ENCODE assay signal across 24 mouse cellular contexts in the genomic region with DNA sequence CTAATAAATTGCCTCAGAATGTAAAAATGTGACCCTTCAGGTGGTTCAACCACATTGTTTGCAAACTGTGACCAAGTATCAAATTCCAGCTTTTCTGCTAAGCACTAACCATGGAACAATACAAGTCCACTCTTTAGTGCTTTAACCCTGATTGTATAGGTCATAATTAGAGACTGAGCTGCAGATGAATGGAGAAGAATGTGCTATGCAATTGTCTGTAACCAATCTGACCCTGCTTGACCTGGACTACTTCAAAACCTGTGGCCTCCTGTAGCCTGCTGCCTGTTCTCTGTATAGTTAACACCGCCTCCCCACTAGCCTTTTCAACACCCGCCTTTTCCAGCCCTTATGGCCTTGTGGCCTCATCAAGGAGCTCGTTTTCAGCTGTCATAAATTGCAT.
DNase-seq lines count a peak whose midpoint lies in the region; ATAC-seq and TF ChIP-seq lines count a peak whose summit lies in the region.
"Had no signal": no experiment of that assay in that cellular context is flagged by ENCODE, and none has a peak within 500 bp of the region (broad histone marks: within the 10 kb centered on the region; RNA-seq: fewer than 3 reads in every experiment).

No protein-coding gene starts in this region.

- no peak overlapping the region for H3K27ac ChIP-seq in hindbrain, embryonic 14.5 days
- no peak overlapping the region for H3K27ac ChIP-seq in hindbrain, postnatal 0 days
- no peak overlapping the region for H3K27ac ChIP-seq in embryonic facial prominence, embryonic 14.5 days (replicated peaks; ENCODE audit: low read depth, low read length)
- H3K27ac ChIP-seq in midbrain, embryonic 13.5 days: no peak overlapping the region
- H3K27ac ChIP-seq: heart, embryonic 10.5 days; hindbrain, embryonic 12.5 days; left cerebral cortex, adult 2 months; limb, embryonic 12.5 days; liver, embryonic 13.5 days; lung, embryonic 15.5 days; macrophage; midbrain, embryonic 12.5 days; neural tube, embryonic 12.5 days had no signal

- no peak overlapping the region for H3K9ac ChIP-seq in hindbrain, embryonic 14.5 days
- no peak overlapping the region for H3K9ac ChIP-seq in hindbrain, postnatal 0 days (replicated peaks; ENCODE audit: low read length)
- no peak overlapping the region for H3K9ac ChIP-seq in embryonic facial prominence, embryonic 14.5 days (ENCODE audit: low read depth, low read length)
- H3K9ac ChIP-seq in midbrain, embryonic 13.5 days (replicated peaks): no peak overlapping the region
- H3K9ac ChIP-seq: forebrain, postnatal 0 days; hindbrain, embryonic 12.5 days; limb, embryonic 12.5 days; liver, embryonic 13.5 days; lung, embryonic 15.5 days; midbrain, embryonic 12.5 days; neural tube, embryonic 12.5 days had no signal

- H3K4me1 ChIP-seq in hindbrain, embryonic 14.5 days (replicated peaks; ENCODE audit: control insufficient read depth, insufficient read depth, low read length): no peaks in the 10 kb centered on the region
- no peaks in the 10 kb centered on the region for H3K4me1 ChIP-seq in hindbrain, postnatal 0 days (ENCODE audit: insufficient read depth, low read length)
- H3K4me1 ChIP-seq in embryonic facial prominence, embryonic 14.5 days (ENCODE audit: control insufficient read depth, insufficient read depth, low read length): no peaks in the 10 kb centered on the region
- H3K4me1 ChIP-seq in midbrain, embryonic 13.5 days (replicated peaks): no peaks in the 10 kb centered on the region
- H3K4me1 ChIP-seq: heart, embryonic 10.5 days; hindbrain, embryonic 12.5 days; liver, embryonic 13.5 days; lung, embryonic 15.5 days; midbrain, embryonic 12.5 days; neural tube, embryonic 12.5 days had no signal

- H3K36me3 ChIP-seq in hindbrain, embryonic 14.5 days (replicated peaks; ENCODE audit: control insufficient read depth, insufficient read depth): no peaks in the 10 kb centered on the region
- H3K36me3 ChIP-seq in hindbrain, postnatal 0 days (ENCODE audit: insufficient read depth, low read length): no peaks in the 10 kb centered on the region
- no peaks in the 10 kb centered on the region for H3K36me3 ChIP-seq in embryonic facial prominence, embryonic 14.5 days (ENCODE audit: control insufficient read depth, insufficient read depth, low read length)
- no peaks in the 10 kb centered on the region for H3K36me3 ChIP-seq in midbrain, embryonic 13.5 days
- H3K36me3 ChIP-seq: heart, embryonic 10.5 days; hindbrain, embryonic 12.5 days; limb, embryonic 12.5 days; liver, embryonic 13.5 days; lung, embryonic 15.5 days; midbrain, embryonic 12.5 days; neural tube, embryonic 12.5 days had no signal

- H3K4me3 ChIP-seq in hindbrain, embryonic 14.5 days (replicated peaks; ENCODE audit: low read length): no peak overlapping the region
- H3K4me3 ChIP-seq in hindbrain, postnatal 0 days (ENCODE audit: low read length): no peak overlapping the region
- H3K4me3 ChIP-seq in embryonic facial prominence, embryonic 14.5 days (ENCODE audit: low read depth, low read length): no peak overlapping the region
- H3K4me3 ChIP-seq in midbrain, embryonic 13.5 days (replicated peaks): no peak overlapping the region
- H3K4me3 ChIP-seq: erythroblast, embryonic 14.5 days; heart, embryonic 10.5 days; hindbrain, embryonic 12.5 days; left cerebral cortex, adult 2 months; limb, embryonic 12.5 days; liver, embryonic 13.5 days; lung, embryonic 15.5 days; midbrain, embryonic 12.5 days; neural tube, embryonic 12.5 days had no signal

- H3K9me3 ChIP-seq in hindbrain, embryonic 14.5 days (ENCODE audit: control insufficient read depth, low read length): no peaks in the 10 kb centered on the region
- no peaks in the 10 kb centered on the region for H3K9me3 ChIP-seq in hindbrain, postnatal 0 days (ENCODE audit: low read length)
- H3K9me3 ChIP-seq in embryonic facial prominence, embryonic 14.5 days (ENCODE audit: control insufficient read depth, low read length): no peaks in the 10 kb centered on the region
- H3K9me3 ChIP-seq in midbrain, embryonic 13.5 days: no peaks in the 10 kb centered on the region
- H3K9me3 ChIP-seq: heart, embryonic 10.5 days; hindbrain, embryonic 12.5 days; limb, embryonic 12.5 days; liver, embryonic 13.5 days; lung, embryonic 15.5 days; midbrain, embryonic 12.5 days; neural tube, embryonic 12.5 days had no signal

- H3K4me2 ChIP-seq in hindbrain, embryonic 14.5 days (replicated peaks): no peak overlapping the region
- no peak overlapping the region for H3K4me2 ChIP-seq in hindbrain, postnatal 0 days (ENCODE audit: low read depth, low read length)
- no peak overlapping the region for H3K4me2 ChIP-seq in embryonic facial prominence, embryonic 14.5 days (ENCODE audit: low read depth, low read length)
- H3K4me2 ChIP-seq in midbrain, embryonic 13.5 days (replicated peaks): no peak overlapping the region
- H3K4me2 ChIP-seq: hindbrain, embryonic 12.5 days; limb, embryonic 12.5 days; liver, embryonic 13.5 days; lung, embryonic 15.5 days; midbrain, embryonic 12.5 days; neural tube, embryonic 12.5 days had no signal

- DNase-seq in hindbrain, embryonic 14.5 days (ENCODE audit: low spot score): no peak
- no peak for DNase-seq in hindbrain, postnatal 0 days (ENCODE audit: low spot score)
- peak; percentile 64 for DNase-seq in embryo, embryonic 11 days
- DNase-seq in embryonic facial prominence, embryonic 14.5 days (ENCODE audit: low spot score): peak; percentile 19
- peak; percentile 8 for DNase-seq in retina, postnatal 1 day
- DNase-seq in urinary bladder, adult 18-20 months (ENCODE audit: low spot score in 2 of 2): no peak
- DNase-seq in urinary bladder, postnatal 36 days (ENCODE audit: low spot score in 2 of 2): no peak
- DNase-seq: cerebellum, adult 8-10 months; forebrain, postnatal 0 days; kidney, adult 8-10 months; kidney, postnatal 14 days; liver, embryonic 13.5 days; spleen, adult 18-20 months; thymus, postnatal 36 days had no signal

- no peaks in the 10 kb centered on the region for H3K27me3 ChIP-seq in hindbrain, embryonic 14.5 days (ENCODE audit: control insufficient read depth, insufficient read depth, low read length)
- H3K27me3 ChIP-seq in hindbrain, postnatal 0 days (ENCODE audit: insufficient read depth, low read length): no peaks in the 10 kb centered on the region
- no peaks in the 10 kb centered on the region for H3K27me3 ChIP-seq in embryonic facial prominence, embryonic 14.5 days (replicated peaks; ENCODE audit: control insufficient read depth, insufficient read depth, low read length)
- no peaks in the 10 kb centered on the region for H3K27me3 ChIP-seq in midbrain, embryonic 13.5 days
- H3K27me3 ChIP-seq: hindbrain, embryonic 12.5 days; limb, embryonic 12.5 days; liver, embryonic 13.5 days; lung, embryonic 15.5 days; midbrain, embryonic 12.5 days; neural tube, embryonic 12.5 days had no signal

- ATAC-seq in hindbrain, embryonic 14.5 days (ENCODE audit: low FRiP score): 0 out of 2 replicates have a peak, but pooled peaks have one; percentile 21
- no peak for ATAC-seq in hindbrain, postnatal 0 days
- ATAC-seq in embryonic facial prominence, embryonic 14.5 days (ENCODE audit: low read depth): peak; percentile 76
- ATAC-seq in midbrain, embryonic 13.5 days: no peak
- ATAC-seq: forebrain, postnatal 0 days had no signal

- no peak for TF ChIP-seq CTCF in hindbrain, postnatal 0 days (IDR thresholded peaks at IDR 0.05; ENCODE audit: low read depth)

- 9% methylated on average over 3 of the region's 3 CpGs for WGBS in hindbrain, embryonic 14.5 days
- 24% methylated on average over 3 of the region's 3 CpGs for WGBS in hindbrain, postnatal 0 days
- 33% methylated on average over 3 of the region's 3 CpGs for WGBS in embryonic facial prominence, embryonic 14.5 days
- WGBS in midbrain, embryonic 13.5 days: 5% methylated on average over 3 of the region's 3 CpGs

Comparison
In these comparisons a context has a peak if more than half of its experiments do, and no peak if none do; other contexts are left out.
1. ATAC-seq: peak in hindbrain, embryonic 14.5 days (single experiment) and embryonic facial prominence, embryonic 14.5 days (single experiment); none in hindbrain, postnatal 0 days (single experiment) and midbrain, embryonic 13.5 days (single experiment).
2. DNase-seq: peak in embryo, embryonic 11 days (single experiment), embryonic facial prominence, embryonic 14.5 days (single experiment) and retina, postnatal 1 day (single experiment); none in hindbrain, embryonic 14.5 days (single experiment), hindbrain, postnatal 0 days (single experiment), urinary bladder, adult 18-20 months (0 of 2) and urinary bladder, postnatal 36 days (0 of 2).